Mouse (Mus musculus) 3T3-L1 (cell line): ENCODE measurements around the gene Esam.

Experiments used
- DNase-seq: peaks from one replicate; pipeline ENCODE4 v3.0.0-alpha.2; 2015; ENCODE audit warnings: low read depth, low spot score

Esam gene

DNA sequence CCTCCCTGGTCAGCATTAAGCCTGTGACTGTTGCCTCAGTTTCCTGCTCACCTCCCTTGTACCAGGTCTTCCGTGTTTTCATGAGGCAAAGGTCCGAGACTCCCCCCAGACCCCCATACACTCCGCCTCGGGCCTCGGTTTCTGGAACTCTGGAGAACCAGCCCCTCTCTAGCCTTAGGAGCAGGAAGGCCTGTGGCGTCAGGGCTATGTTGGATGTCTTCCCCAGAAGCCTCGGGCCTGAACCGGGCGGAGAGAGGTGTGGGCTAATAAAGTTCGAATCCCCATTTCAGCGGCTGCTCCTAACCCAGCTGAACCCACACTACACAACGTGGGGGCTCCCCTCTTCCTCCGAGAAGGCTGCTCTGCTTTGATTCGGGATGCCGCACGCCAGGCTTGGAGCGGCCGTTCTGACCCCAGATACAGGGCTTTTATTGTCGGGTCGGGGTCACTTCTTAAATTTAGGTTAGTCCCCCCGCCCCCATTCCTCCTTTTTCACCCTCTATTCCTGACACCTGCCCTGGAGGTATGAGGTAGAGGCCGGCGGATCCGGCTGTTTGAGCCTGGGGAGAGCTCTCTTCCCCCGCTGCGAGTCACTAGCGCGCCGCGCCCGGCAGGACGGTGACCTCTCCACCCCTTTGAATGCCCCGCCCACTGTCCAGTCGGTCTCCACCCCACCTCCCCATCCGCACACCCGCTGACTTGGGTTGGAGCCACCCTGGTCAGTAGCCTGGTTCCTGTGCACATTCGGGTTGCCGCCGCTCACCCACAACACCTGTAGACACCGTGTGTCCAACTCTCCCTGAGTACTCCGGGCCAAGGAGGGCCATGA lies at the start of gene Esam:
TSS of gene Esam (plus strand) at position 683 of the 829 bp plus-strand sequence.
- no peak for DNase-seq

DNA sequence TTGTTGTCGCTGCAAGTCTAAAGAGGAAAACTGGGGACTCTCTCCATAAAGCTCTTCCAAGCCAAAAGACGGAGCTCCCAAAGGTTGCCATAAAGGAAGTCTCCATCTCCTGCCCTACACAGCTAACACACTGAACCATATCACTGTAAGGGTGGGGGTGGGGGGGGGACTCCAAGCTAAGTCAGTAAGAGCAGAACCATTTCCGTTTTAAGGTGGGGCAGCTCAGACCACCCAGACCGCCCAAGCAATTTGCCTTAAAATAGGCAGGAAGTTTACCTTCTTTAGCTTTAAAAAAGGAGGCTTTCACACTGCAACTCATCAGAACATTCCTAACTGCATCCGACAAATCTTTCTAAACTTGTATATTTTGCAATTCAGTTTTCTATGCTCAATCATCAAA lies 42.7 kb upstream of the Esam start:
- DNase-seq: no peak

DNA sequence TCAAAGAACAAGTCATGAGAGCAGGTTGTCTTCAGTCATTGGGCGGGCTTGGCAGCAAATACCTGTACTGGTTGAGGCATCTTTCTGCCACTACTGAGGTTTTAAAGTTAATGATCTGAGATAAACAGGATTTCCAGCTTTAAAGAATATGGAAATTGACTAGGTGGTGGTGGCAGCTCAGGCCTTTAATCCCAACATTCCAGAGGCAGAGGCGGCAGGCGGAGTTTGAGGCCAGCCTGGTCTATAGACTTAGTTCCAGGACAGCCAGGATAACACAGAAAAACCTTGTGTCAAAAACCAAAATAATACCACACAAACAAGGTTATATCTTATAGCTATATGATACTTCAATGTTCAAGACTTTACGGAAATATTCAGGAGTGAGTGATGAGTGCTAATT lies 39.8 kb upstream of the Esam start:
- DNase-seq: peak; percentile 32

DNA sequence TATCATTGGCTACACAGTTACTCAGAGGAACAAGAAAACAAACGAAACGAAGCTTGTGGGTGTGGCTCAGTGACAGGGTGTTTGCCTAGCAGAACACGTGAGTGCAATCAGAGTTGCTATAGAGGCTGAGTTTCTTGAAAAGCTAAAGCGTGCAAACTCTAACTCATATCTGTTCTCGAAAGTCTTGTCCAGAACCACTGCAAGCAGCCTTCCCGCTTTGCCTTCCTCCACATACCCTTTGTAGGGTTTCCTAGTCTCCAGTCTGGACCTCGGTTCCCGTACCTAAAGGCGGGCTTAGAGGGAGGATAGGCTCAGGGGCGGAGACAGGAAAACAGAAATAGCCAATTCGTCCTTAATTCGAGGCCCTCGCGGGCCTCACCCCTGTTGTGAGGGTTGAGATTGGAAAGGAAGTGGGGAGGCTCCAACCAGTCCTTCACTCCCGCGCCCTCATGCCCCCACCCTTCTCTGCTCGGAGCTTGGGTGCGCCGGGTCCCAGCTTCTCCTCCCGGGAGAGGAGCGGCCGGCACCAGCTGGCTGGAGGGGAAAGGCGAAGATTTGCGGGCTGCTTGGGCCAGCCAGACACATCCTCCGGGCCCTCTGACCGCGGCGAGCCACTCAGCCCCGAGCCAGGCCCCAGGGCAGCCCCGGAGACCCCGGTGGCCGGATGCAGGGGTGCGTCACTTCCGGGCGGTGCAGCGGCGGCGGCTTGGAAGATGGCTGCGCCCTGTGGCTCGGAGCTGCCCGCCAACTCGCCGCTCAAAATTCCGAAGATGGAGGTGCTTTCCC lies 39.1 kb upstream of the Esam start, which contains the start of gene Msantd2:
TSS of gene Msantd2 (plus strand) at position 709 of the 786 bp plus-strand sequence.
- DNase-seq: peak; percentile 88

DNA sequence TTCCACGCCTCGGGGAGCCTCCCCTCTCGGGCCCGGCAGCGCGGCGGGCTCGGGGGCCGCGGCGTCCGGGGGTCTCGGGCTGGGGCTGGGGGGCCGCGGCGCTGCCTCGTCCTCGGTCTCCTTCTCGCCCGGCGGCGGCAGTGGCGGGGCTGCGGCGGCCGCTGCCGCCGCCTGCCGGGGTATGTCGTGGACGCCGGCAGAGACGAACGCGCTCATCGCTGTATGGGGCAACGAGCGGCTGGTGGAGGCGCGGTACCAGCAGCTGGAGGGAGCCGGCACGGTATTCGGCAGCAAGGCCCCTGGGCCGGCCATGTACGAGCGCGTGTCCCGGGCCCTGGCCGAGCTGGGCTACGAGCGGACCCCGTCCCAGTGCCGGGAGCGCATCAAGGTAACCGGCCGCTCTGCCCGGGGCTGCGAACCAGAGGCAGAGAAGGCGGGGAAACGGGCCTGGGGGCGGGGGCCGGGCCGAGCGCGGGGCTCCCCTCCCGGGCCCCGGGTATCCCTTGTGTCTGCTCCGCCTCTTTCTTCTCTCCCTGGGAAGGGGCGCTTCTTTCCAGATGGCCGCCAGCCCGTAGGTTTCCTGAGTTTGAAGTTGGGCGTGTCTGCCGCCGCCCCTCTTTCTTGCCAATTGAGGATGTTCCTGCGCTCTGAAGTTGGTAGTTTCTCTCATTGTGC lies 38.3 kb upstream of the Esam start:
- peak; percentile 56 for DNase-seq

DNA sequence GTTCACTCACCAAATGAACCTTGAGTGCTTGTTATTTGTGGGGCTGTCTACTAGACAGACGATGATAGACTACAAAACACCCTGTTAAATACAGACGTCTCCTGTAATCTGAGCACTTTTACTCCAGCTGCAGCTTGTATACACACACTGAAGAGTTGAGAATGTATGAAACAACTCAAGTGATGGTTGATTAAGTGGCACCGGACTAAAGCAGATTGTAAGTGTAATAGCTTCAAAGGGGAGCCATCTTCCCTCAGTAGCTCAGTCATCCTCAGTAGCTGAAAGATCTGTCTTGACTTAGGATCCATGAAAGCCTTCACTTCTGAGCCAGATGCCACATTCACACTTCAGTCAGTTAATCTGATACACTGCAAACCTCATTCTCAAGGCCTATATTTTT lies 32.1 kb upstream of the Esam start:
- DNase-seq: no peak

DNA sequence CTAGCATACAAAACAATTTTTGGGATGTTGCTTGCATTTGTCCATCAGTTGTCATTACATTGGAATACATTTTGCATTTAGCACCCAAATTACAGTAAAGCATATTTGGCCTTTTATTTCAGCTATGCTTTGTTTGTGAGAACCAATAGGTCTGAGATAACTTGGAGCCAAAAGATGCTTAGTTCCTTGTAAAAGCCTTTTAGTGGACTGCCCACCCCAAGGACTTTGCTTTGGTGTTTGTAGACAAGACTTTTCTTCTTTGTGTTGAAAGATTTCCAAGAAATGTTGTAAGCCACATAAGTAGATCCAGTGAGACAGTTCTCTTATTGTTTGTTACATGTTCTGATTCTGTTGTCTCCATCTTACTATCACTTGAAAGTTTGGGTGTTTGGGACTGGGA lies 31.6 kb upstream of the Esam start:
- no peak for DNase-seq

DNA sequence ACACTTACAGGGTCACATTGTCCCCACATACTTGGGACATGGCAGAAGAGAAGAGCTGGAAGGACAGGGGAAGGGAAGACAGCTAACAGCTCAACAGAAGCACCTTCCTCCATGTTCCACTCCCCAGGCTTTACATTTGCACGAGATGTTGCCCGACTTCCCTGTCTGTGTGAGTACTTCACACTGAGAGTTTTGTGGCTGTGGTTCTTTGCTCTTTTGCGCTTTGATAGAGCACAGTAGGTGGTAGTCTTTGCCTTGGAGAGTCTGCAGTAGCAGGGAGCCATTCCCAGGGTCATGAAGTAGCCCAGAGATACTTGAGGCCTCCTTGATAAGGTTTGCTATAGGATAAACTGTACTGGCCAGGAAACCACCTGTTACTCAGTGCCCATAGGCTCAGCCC lies 27.7 kb upstream of the Esam start:
- DNase-seq: no peak

DNA sequence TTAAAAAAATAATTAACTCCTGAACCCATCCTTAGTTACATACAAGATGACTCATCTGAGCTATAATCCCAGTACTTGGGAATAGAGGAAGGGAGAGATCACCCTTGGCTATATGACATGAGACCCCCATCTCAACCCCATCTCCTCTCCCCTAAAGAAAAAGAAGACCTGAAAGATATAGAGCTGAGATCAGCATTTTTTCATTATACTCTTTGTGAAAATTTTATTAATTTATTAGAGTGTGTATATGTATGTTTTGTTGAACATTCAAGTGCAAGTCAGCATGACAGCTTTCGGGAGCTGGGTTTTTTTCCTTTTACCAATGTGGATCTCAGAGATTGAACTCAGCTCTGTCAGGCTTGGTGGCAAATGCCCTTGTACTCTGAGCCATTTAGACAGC lies 26.7 kb upstream of the Esam start:
- DNase-seq: no peak

DNA sequence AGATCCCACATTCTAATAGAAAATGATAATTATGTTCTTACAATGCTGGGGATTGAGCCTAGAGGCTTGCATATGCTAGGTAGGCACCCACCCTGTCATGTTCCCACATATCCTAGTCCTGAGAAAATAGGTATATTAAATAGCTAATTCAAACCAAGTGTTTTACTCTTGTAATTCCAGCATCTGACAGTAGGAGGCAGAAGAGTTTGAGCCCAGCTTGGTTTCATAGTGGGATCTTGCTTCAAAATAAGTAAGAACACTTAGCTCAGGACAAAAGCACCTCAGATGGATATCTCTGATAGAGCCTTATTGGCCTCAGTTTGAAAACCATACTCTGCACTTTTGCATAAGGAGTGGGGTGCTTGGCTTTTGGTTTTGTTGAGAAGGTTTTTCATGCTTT lies 23.5 kb upstream of the Esam start:
- peak; percentile 18 for DNase-seq

DNA sequence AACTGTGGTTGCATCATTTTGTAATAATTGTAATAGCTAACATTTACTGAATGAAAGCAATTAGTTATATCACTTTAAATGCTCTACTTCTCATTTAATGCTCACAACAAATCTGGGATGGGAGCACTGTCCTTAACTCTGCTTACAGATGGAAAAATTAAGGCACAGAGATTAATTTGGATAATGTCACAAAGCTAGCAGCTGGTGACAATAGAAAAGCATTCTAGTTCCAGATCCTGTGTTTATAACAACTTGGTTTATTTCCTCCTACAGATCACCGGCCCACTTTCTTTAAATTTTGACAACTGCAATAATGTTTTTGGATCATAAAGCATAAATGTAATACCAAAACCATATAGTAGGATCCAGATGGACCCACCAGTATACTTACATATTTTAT lies 21.9 kb upstream of the Esam start:
- DNase-seq: no peak

DNA sequence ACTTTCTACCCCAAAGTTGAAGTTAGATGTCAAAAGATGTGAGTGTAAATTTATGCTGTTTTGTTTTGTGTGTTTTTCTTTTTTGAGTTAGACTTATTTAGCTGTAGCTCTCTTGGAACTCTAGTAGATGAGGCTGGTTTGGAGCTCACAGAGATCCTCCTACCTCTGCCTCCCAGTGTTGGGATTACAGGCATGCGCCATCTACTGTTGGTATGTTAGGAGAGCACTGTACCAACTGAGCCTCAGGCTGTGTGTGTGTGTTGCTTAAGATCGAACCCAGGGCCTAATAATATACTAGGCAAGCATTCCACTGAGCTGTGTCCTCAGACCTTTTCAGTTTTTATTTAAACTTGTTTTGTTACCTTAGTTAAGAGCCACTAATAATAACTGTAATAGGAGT lies 15.8 kb upstream of the Esam start:
- peak; percentile 25 for DNase-seq

DNA sequence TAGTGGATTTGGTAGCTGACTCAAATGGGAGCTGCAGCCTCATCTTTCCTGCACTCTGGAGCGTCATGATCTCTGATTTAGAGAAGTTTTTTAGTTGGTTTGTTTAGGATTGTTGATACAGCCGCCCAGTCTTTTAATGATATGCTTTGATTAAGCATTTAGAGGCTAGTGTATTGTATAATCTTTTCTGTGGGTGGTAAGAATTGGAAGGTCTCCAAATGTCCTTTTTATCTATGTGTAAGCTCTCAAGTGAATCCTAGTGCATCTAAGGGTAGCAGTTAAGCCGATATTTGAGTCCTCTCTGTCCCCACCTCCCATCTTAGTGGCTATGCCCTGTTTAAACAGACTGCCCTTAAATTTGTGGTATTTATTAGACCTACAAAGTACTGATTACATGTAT lies 13.4 kb upstream of the Esam start:
- no peak for DNase-seq

DNA sequence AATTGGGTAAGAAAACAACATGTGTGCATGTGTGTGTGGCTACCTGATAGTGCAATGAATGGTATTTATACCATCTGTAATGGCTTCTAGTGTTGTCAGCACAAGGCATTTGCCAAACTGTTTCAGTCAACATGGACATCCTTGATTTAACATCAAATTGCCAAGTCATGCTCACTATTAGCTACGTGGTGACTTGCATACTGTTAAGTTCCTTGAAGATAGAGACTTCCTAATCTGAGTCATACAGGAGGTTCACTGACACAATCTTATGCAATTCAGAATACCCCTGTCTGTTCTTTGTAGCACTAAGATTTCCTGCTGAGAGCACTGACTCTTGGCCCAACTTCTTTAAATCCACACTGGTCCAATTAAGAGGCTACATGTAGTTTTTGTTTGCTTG lies 10.4 kb upstream of the Esam start:
- peak; percentile 62 for DNase-seq

DNA sequence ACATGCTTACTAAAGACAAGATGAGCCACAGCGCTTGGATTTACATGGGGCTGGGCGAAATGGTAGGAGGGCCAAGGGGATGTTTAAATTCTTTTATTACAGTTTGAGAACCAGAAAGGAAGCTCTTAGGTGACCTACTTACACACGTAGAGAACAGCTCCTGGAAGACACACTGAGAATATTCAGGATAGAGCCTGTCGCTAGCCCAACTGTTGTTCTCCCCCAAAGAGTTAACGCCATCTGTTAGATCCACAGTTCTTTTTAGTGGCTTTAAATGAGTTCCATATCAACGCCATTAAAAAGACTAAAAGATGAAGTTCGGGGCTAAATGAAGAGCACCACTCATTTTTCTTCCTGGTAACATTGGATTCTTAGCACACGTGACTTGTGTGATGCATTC lies 8.9 kb upstream of the Esam start:
- DNase-seq: no peak

DNA sequence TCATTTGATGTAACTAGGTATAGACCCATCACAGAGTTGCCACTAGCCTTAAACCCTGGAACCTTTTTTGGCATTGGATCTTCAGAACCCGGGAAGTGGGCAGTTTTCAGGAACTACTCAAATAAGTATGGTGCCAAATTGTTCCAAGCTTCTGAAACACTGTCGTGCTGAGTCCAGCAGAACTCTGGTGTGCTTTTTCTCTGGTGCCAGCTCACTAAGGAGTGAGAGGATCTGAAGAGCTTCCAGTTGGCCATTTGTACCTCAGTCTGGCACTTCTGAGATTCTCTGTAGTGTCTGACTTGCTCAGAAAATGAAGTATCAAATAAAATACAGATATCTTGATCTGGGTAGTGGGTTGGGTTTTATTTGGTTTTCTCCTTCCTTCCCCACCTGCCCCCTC lies 7.9 kb upstream of the Esam start:
- no peak for DNase-seq

DNA sequence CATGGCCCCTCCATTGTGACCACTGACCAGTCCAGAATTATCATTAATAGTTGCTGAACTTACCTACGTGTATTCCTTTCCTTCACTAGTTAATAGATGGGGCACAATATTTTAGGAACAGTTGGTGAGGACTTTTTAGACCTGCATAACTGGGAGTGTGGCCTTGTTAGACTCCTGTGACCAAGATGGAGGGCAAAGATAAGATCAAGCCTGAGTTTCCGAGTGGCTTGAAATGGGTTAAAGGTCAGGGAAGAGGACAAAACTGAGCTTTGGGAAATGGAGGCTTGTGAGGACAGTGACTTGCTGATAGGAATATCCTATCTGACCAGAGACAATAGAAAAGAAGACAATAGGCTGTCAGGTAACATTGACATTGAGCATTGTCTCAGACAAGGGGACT lies 2.4 kb upstream of the Esam start:
- no peak for DNase-seq

DNA sequence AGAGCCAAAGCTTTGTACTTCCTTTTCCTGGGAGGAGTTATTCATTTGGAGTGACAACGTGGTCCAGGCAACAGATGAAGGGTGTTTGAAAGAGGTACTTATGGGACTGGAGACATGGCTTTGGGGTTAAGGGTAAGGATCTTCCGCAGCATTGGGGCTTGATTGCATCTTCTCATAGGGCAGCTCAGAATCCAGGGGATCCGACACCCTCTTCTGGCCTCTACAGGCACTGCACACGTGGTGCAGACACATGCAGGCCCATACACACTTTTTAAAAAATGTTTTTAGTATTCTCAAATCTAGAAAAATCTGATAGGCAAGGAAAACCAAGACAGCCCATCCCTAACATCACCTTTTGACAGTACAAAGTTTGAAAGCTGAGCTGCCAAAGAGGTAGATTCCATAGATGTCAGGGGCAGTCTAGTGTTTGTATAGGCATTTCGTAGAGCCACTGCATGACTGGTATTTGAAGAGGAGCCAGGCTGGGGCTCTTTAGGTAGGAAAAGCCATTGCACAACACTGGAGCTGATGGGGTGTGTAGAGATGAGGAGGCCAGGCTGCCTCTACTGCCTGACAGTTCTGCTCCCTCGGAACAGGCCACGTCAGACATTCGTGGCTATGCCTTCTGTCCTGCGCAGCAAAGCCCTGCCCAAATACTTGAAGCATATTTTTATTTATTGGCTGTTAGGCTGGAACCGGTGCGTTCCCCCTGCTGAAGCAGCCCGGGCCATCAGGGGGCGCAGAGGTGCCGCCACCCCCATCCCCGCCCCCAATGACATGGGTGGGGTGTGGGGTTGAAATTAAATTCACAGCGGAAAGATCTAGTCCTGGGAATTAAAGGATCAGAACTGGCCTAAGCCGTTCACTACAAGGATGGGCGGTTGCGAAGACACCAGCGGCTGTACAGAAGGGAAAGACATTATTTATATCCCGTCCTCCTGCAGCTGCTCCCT lies 1.2 kb upstream of the Esam start:
- no peak for DNase-seq

DNA sequence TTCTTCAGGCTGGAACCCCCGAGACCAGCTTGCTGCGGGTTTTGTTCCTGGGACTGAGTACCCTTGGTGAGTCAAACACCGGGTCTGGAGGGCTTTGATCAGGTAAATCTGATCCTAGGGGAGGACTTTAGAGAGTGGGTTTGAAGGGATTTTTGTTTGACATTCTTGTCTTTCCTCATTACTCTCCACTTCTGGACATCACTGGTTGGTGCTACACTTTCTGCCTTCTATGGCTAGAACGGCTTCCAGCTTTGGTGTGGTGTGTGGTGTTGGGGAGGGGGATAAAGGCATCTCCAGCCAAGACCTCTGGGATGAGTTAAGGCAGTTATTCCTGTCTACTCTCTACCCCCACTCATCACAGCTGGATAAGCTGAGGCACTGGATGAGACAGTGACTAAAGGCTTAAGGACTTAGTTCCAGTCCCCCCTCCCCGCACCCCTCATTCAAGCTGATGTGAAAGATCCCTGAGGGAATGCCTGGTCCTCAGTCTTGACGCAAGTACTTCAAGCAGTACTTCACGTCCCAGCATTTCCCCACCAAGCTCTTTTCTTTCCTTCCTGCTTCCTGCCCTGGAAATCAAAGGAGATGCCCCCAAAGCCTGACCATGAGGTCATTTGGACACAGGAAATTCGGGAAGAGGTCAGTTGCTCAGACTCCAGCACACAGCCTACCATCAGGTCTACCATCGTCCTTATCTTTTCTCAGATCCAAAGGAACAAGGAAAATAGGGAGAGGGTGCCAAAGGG lies 520 bp downstream of the Esam start:
- DNase-seq: no peak

DNA sequence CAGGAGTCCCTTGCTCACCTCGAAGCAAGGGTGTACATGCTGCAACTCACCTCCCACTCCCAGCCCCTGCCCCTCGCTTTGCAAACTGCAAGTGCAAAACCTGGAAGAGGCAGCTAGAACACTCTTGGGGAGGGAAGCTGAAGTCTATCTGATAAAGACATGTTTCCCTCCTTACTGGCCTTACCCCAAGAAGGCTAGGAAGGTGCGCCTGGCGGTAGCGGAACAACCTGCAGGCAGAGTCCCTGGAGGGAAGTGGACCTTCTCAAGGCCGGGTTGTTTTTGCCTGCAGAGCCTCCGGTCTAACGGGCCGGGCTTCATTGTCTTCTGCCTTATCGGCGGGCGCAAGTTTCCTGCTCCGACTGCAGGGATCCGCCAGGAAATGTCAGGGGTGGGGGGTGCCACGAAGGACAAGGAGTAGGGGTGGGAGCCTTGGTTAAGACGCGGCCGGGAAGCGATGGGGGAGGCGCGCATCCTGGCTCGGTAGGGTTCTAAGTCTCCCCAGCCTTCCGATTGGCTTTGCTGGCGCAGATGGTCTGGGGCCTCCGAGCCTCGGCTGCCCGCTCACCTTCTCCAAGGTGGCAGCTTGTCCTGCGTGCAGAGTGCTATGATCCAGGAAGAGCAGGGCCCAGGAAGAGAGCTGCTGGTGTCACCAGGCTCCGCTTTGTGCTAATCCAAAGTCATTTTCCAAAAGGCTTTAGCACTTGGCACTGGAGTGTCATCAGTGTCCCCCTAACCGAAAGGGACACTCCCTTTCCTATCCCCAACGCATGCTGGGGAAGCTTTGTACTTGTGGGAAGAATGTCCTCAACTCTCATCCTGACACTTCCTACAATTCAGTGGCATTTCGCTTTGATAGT lies 2.4 kb downstream of the Esam start:
- DNase-seq: no peak
